Mouse (Mus musculus): ENCODE results near the gene Tceanc2. TPM values are rescaled to one million over a fixed set of nuclear protein-coding genes. Genes with fewer than 3 reads are reported as not detected.

The Tceanc2 gene
- total and polyA plus RNA-seq, 3 experiments: 1.9 to 9.4 TPM; not detected in 1

DNA sequence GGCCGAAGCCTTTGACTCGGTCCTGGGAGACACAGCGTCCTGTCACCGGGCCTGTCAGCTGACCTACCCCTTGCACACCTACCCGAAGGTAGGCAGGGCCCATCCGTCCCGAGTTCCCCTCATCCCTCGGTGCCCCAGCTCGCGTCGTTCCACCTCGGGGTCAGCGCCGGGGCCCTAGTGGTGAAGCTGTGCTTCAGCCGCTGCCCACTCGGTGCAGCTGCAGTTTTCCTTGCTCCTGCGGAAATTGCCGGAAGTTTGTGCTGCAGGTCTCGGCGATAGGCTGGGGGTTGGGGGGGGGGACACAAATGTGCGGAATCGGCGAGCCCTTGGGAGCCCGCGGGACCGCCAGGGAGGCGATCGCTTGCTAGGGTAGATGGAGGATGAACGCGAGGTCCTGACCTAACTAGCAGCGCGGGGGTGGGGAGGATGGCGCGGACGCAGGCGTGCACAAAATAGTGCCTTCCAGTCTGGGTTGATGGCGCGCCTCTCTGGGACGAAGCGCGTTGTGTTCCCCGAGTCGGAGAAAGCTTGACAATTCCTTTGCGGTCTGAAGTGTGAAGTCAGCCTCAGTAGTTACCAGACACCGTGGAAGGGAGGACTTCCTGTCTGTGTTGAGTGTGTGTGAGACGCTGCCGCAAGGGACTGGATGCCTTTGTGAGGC lies at the start of gene Tceanc2 (continued):
- peak in 1 of 2 experiments; percentile 65; a peak in 3 of 4 replicates for TF ChIP-seq POLR2A (IDR thresholded peaks at IDR 0.05; ENCODE audit: control insufficient read depth in 1 of 2, insufficient read depth in 1 of 2, low read depth in 1 of 2, low read length in 2 of 2, poor library complexity in 1 of 2)
- 0 out of 6 replicates have a peak, but pooled peaks of 1 of the 3 experiments have one; percentile 1 for TF ChIP-seq CTCF (IDR thresholded peaks at IDR 0.05 in 2 of 3, conservative IDR thresholded peaks at IDR 0.05 in 1 of 3; ENCODE audit: control insufficient read depth in 1 of 3, insufficient read depth in 1 of 3, low read depth in 2 of 3, low read length in 3 of 3, poor library complexity in 1 of 3, severe bottlenecking in 1 of 3)
- peak in 1 of 2 experiments; percentile 11; a peak in 1 of 4 replicates for TF ChIP-seq EP300 (IDR thresholded peaks at IDR 0.05; ENCODE audit: low read depth in 1 of 2, low read length in 2 of 2)
- peak; percentile 63; the same call in 1 of the 2 replicates for TF ChIP-seq MAX (IDR thresholded peaks at IDR 0.05; ENCODE audit: low read length)

- no peaks in the 10 kb centered on the region for H3K9me3 ChIP-seq (replicated peaks; ENCODE audit: insufficient read depth, low read length)
- no peak for TF ChIP-seq POLR2AphosphoS5 (IDR thresholded peaks at IDR 0.05; ENCODE audit: borderline replicate concordance, low read depth, low read length)
- TF ChIP-seq RAD21 (IDR thresholded peaks at IDR 0.05; ENCODE audit: low read depth, low read length): no peak
- TF ChIP-seq MYB (IDR thresholded peaks at IDR 0.05; ENCODE audit: low read depth, low read length): no peak
- no peak for TF ChIP-seq GABPA (IDR thresholded peaks at IDR 0.05; ENCODE audit: low read depth, low read length)
- no peak for TF ChIP-seq MYC (IDR thresholded peaks at IDR 0.05; ENCODE audit: low read depth, low read length)
- no peak for TF ChIP-seq MAZ (IDR thresholded peaks at IDR 0.05; ENCODE audit: low read depth, low read length)
- no peak for TF ChIP-seq SIN3A (IDR thresholded peaks at IDR 0.05; ENCODE audit: low read length)
- no peak for TF ChIP-seq NELFE (IDR thresholded peaks at IDR 0.05; ENCODE audit: low read depth, low read length)
- TF ChIP-seq EP300 (IDR thresholded peaks at IDR 0.05; ENCODE audit: low read depth in 1 of 2, low read length in 2 of 2): peak in 1 of 2 experiments; percentile 6; a peak in 2 of 4 replicates
- TF ChIP-seq RCOR1 (IDR thresholded peaks at IDR 0.05; ENCODE audit: low read depth, low read length): peak; percentile 91
- no peak for TF ChIP-seq USF2 (IDR thresholded peaks at IDR 0.05; ENCODE audit: borderline replicate concordance in 1 of 2, insufficient read depth in 1 of 2, low read depth in 1 of 2, low read length in 2 of 2)
- TF ChIP-seq TAL1 (IDR thresholded peaks at IDR 0.05; ENCODE audit: low read length): no peak
- no peak for TF ChIP-seq ZKSCAN1 (IDR thresholded peaks at IDR 0.05; ENCODE audit: low read depth, low read length)
- TF ChIP-seq ZMIZ1 (IDR thresholded peaks at IDR 0.05; ENCODE audit: low read depth, low read length): no peak
- no peak for TF ChIP-seq TCF12 (IDR thresholded peaks at IDR 0.05; ENCODE audit: low read depth, low read length)
- no peak for TF ChIP-seq USF1 (IDR thresholded peaks at IDR 0.05; ENCODE audit: low read depth, low read length)
- 0 out of 2 replicates have a peak, but pooled peaks have one; percentile 31 for TF ChIP-seq GATA1 (IDR thresholded peaks at IDR 0.05; ENCODE audit: low read depth, low read length)
- no peak for TF ChIP-seq TBP (IDR thresholded peaks at IDR 0.05; ENCODE audit: low read depth, low read length)
- peaks cover 0 to 3% of the 10 kb centered on the region in 2 experiments; a peak in 2 of 4 replicates for H3K36me3 ChIP-seq (ENCODE audit: control insufficient read depth in 1 of 2, insufficient read depth in 2 of 2, low read length in 2 of 2)
- H3K4me1 ChIP-seq (ENCODE audit: control insufficient read depth in 1 of 2, insufficient read depth in 2 of 2, low read length in 2 of 2): peaks cover 1 to 15% of the 10 kb centered on the region in 2 experiments; a peak in 3 of 4 replicates
- no peak overlapping the region for H3K27ac ChIP-seq (ENCODE audit: control insufficient read depth, low read depth, low read length)
- no peaks in the 10 kb centered on the region for H3K79me2 ChIP-seq (ENCODE audit: control insufficient read depth, insufficient read depth, low read length, poor library complexity)
- no peak overlapping the region for H3K9ac ChIP-seq (ENCODE audit: control insufficient read depth, low read depth, low read length, poor library complexity, severe bottlenecking)
- peak; percentile 66 for DNase-seq (ENCODE audit: low read depth, low spot score)
- no peak overlapping the region for H3K4me3 ChIP-seq (ENCODE audit: control insufficient read depth in 1 of 2, insufficient read depth in 1 of 2, low read depth in 2 of 2, low read length in 2 of 2)
- no peaks in the 10 kb centered on the region for H3K27me3 ChIP-seq (ENCODE audit: control insufficient read depth in 1 of 2, insufficient read depth in 2 of 2, low read length in 2 of 2)
Measured at GRCm38 (mm10) chr4:107226313-107226712, 47.4 kb upstream of the Tceanc2 start.

Measured in MEL (cell line).